Mouse (Mus musculus): Measurements from ENCODE around the gene Lrrc27. TPM values are rescaled to one million over a fixed set of nuclear protein-coding genes. Genes with fewer than 3 reads are reported as not detected.

Lrrc27 gene
- polyA plus RNA-seq, 1 experiment from 2014 or later, result 94.3 TPM

DNA sequence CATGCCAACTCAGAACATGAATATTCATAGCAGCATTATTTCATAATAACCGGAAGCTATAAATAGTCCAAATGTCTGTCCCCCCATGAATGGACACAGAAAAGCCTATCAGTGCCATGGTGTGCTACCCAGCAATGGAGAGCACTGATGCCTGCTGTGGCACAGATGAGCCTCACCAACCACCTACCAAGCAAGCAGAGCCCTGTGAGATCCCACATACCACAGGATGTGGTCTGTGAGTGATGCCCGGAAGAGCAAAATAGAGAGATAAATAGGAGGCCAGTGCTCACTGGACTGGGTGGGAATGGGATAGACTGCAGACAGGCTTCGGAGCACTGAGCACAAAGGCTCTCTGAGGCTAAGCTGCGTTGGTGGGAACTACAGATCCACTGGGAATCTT lies 15.8 kb upstream of the Lrrc27 start:
- 23% methylated on average over 4 of the region's 4 CpGs for WGBS (ENCODE audit: missing documents)
- no peak overlapping the region for H3K27ac ChIP-seq
- H3K4me3 ChIP-seq (ENCODE audit: inconsistent target), result no peak overlapping the region
- no peaks in the 10 kb centered on the region for H3K36me3 ChIP-seq (ENCODE audit: inconsistent target)
- no peaks in the 10 kb centered on the region for H3K79me2 ChIP-seq (ENCODE audit: inconsistent target)

DNA sequence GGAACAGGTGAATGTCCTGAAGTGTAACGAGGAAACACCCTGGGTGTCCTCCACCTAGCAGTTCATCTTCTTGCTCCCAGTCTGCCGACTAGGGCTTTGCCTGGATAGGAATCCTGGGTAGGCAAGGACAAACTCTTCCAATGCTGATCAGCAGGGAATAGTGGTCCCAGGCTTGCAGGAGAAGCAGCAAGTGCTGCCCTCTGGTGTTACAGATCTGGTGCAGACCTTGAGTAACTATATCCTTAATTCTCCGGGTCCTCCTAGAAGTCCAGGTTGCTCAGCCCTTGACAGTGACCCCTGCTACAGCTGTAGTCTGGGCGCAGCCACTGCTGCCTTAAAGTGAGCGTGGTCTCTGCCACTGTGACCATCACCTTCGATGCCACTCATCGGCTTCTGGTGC lies 12.7 kb upstream of the Lrrc27 start:
- no peak overlapping the region for H3K27ac ChIP-seq
- H3K36me3 ChIP-seq (ENCODE audit: inconsistent target), result no peaks in the 10 kb centered on the region
- WGBS (ENCODE audit: missing documents), result 34% methylated on average over 7 of the region's 7 CpGs
- H3K79me2 ChIP-seq (ENCODE audit: inconsistent target), result no peaks in the 10 kb centered on the region
- no peak overlapping the region for H3K4me3 ChIP-seq (ENCODE audit: inconsistent target)

DNA sequence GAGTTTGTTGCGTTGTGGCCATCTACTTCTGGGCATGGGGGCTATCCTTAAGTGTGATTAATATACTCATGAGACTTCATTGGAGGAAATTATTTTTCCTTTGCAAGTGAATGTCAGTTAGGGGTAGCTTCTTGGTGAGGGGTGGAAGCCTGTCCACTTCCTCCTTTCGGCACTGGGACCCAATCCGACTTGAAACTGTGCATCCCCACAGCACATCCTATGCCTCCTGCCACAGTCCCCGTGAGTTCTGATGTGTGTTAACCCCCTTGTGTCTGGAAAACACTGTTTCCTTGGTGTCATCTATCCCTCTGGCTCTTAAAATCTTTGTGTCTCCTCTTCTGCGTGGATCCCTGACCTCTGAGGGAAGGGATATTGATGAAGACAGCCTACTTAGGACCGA lies 11.6 kb upstream of the Lrrc27 start:
- WGBS (ENCODE audit: missing documents), result 30% methylated on average over 5 of the region's 6 CpGs
- no peaks in the 10 kb centered on the region for H3K79me2 ChIP-seq (ENCODE audit: inconsistent target)

DNA sequence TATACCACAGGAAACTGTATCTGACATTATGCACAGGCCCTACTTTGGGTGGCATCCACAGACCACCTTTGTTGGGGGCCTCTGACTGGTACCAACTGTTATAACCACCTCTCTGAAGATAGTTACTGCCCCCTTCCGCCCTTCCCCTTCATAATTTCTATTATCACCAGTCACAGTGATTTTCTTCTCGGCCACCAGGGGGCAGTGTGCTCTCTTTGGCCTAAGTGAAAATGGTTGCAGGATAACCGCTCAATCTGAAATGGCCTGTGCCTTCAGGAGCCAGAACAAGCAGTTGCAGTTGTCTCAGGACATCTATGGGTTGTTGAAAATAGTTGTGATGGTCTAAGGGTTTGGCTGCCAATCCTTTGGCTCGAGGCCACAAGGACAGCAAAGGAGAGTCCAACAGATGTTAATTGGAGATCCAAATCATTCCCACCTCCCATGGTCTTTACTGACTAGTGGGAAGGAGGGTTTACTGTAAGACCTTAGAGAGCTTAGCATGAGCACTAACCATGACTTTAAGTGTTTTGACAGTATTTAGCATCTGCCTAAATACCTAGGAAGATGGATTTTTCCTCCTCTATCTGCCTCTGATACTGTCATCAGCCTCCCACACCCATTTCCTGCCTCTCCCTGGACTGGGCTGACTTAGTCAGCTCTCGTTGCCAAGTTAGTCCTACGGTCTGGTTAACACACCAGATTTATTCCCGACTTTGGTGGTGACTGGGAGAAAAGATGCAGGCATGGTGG lies 4.6 kb upstream of the Lrrc27 start:
- no peaks in the 10 kb centered on the region for H3K79me2 ChIP-seq (ENCODE audit: inconsistent target)
- H3K36me3 ChIP-seq (ENCODE audit: inconsistent target), result no peaks in the 10 kb centered on the region
- H3K4me3 ChIP-seq (ENCODE audit: inconsistent target), result no peak overlapping the region
- WGBS (ENCODE audit: missing documents), result 14% methylated on average over 7 of the region's 7 CpGs
- H3K27ac ChIP-seq, result peak overlapping the region; percentile 18

More for the DNA sequence above, 11.6 kb upstream of the Lrrc27 start:
- Histone ChIP-seq H3K27ac (no peak overlapping the region), H3K4me3 (ENCODE audit: inconsistent target) (no peak overlapping the region), H3K36me3 (ENCODE audit: inconsistent target) (no peaks in the 10 kb centered on the region)

DNA sequence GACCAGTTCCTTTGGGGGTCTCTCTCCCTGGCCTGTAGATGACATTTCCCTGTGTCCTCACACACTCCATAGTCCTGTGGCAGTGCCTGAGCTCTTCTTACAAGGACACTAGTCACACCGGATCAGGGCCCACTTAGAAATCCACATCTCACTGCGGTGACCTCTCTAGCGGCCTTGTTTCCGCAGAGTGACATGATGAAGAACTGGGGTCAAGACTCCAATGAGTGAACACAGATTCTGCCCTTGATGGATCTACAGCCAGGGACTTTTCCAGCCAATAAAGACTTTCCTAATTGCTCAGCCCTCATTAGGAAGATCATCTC lies 4.1 kb upstream of the Lrrc27 start:
- peak overlapping the region; percentile 18 for H3K27ac ChIP-seq
- WGBS (ENCODE audit: missing documents), result 95% methylated on average over 4 of the region's 4 CpGs
- H3K79me2 ChIP-seq (ENCODE audit: inconsistent target), result no peaks in the 10 kb centered on the region
- no peaks in the 10 kb centered on the region for H3K36me3 ChIP-seq (ENCODE audit: inconsistent target)
- no peak overlapping the region for H3K4me3 ChIP-seq (ENCODE audit: inconsistent target)

DNA sequence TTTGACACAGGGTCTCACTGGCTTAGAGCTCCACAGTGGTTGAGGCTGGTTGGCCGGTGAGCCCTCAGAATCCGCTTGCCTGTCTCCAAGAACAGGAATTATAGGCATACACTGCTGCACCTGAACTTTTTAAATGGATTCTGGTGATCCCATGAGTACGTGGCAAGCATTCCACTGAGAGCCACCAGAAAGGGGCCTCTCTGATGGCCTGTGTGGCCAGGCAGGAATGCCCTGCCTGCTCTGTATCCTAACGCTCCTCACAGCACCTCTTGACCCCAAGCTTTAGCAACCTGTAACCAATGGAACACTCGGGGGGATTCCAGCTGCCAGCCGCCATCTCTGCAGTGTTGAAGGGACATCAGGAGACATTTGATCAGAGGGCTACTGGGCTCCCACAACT lies 1.0 kb upstream of the Lrrc27 start:
- peak overlapping the region; percentile 89 for H3K27ac ChIP-seq
- H3K79me2 ChIP-seq (ENCODE audit: inconsistent target), result no peaks in the 10 kb centered on the region
- H3K36me3 ChIP-seq (ENCODE audit: inconsistent target), result no peaks in the 10 kb centered on the region
- no peak overlapping the region for H3K4me3 ChIP-seq (ENCODE audit: inconsistent target)
- 97% methylated on average over 6 of the region's 6 CpGs for WGBS (ENCODE audit: missing documents)

DNA sequence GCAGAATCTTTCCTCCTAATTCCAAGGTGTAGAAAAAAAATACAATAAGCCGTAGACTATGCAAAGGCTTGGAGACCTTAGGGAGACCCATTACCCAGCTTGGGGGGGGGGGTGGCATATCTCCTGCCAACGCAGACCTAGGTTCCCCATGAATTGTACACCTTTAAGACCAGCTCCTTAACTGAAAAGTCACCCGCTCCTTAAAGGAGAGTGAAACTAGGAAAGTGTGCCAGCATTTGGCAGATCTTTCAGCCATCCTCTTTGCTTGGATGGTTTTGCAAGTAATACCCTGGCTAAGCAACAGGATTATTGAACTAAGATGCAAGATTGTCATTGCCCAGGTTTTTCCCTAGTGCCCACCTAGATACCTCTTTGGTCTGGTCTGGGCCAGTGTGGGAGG lies 963 bp downstream of the Lrrc27 start:
- WGBS (ENCODE audit: missing documents), result 63% methylated on average over 3 of the region's 3 CpGs
- Histone ChIP-seq H3K79me2 (ENCODE audit: inconsistent target) (no peaks in the 10 kb centered on the region), H3K27ac (peak overlapping the region; percentile 57), H3K4me3 (ENCODE audit: inconsistent target) (peak overlapping the region; percentile 33), H3K36me3 (ENCODE audit: inconsistent target) (no peaks in the 10 kb centered on the region)

DNA sequence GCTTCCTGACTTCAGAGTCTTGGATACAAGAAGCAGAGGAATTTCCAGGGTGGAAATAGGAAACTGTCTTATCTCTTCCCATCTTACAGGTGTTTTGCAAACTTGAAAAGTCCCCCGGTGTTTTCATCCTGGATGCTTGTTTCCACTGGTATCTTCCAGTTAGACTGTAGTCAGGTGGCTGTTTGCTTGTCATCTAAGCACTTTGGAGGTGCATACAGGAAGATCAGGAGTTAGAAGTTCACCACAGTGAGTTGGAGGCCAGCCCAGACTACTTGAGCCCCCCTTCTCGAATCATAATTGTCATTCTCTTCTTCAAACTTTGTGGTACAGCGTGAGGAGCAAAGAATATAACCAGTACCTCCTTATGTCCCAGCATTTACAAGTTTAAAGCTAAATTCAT lies 1.4 kb downstream of the Lrrc27 start:
- WGBS (ENCODE audit: missing documents), result 54% methylated on average over 3 of the region's 3 CpGs
- Histone ChIP-seq H3K36me3 (ENCODE audit: inconsistent target) (no peaks in the 10 kb centered on the region), H3K79me2 (ENCODE audit: inconsistent target) (no peaks in the 10 kb centered on the region), H3K4me3 (ENCODE audit: inconsistent target) (no peak overlapping the region), H3K27ac (no peak overlapping the region)

DNA sequence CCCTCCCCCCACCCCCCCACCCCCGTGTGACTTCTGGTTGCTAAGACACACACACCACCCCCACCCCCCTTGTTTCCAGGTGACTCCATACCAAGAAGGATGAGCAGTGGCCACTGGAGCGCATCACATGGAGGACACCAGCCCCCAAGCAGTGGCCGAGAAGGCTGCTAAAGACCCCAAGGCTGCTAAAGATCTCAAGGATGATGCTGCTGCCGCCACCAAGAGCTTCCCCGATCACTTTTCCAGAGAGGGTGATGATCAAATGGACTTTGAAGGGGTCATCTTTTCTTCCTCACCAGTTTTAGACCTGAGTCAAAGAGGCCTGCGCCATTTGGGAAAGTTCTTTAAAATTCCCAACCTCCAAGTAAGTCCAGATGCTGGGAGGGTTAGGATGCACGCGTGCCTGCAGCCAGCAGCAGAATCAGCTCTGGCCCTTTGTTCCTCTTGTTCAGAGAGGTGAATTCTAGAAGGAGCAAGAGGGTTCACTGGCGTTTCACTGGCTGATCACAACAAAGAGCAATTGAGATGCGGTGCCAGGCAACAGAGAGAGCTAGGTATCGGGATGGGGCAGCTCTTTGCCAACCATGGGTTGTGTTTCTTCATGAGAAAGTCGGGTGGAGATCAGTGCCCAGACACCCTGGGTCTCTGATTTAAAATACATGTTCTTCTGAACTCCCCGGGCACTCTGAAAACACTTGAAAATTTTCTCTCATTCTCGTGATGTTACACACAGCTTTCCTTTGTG lies 2.0 kb downstream of the Lrrc27 start:
- WGBS (ENCODE audit: missing documents), result 93% methylated on average over 13 of the region's 14 CpGs
- H3K79me2 ChIP-seq (ENCODE audit: inconsistent target), result no peaks in the 10 kb centered on the region
- no peaks in the 10 kb centered on the region for H3K36me3 ChIP-seq (ENCODE audit: inconsistent target)
- no peak overlapping the region for H3K4me3 ChIP-seq (ENCODE audit: inconsistent target)
- H3K27ac ChIP-seq, result no peak overlapping the region

DNA sequence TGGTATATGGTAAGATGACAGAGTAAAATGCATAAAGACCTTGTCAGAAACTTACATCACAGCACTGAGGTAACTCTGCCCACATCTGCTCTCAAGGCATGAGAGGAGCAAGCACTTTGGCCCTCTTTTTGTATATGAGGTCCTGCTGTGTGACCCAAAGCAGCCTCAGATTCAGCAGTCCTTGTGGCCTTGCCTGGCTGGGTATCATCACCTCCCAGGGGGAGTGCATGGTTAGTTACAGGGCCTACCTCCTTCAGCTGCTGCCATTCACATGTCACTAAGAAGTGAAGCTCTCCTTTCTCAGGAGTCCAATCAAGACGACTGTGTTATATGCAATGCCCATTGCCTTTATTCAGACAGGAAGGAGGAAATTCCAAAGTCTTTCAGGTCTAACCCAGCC lies 2.7 kb downstream of the Lrrc27 start:
- Histone ChIP-seq H3K36me3 (ENCODE audit: inconsistent target) (no peaks in the 10 kb centered on the region), H3K79me2 (ENCODE audit: inconsistent target) (no peaks in the 10 kb centered on the region), H3K4me3 (ENCODE audit: inconsistent target) (no peak overlapping the region), H3K27ac (no peak overlapping the region)
- 88% methylated on average over 1 of the region's 1 CpGs for WGBS (ENCODE audit: missing documents)

DNA sequence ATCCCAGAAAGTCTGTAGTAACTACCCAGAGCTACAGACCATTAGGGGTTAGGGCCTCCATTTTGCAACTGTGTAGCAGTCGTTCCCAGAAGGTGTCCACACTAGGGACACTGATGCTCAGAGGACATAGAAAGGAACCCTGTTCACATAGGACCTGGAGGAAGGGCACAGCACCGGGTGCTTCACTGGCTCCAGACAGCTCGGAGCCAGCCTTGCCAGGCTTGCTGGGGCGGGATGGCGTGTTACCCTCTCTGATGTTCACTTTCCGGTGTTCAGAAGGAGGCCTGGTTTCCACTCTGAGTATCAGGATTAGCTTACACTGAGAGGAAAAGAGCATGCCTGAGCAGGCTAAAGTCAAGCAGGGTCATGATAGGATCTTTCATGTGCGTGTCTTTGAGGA lies 3.2 kb downstream of the Lrrc27 start:
- Histone ChIP-seq H3K27ac (no peak overlapping the region), H3K4me3 (ENCODE audit: inconsistent target) (no peak overlapping the region), H3K79me2 (ENCODE audit: inconsistent target) (no peaks in the 10 kb centered on the region), H3K36me3 (ENCODE audit: inconsistent target) (no peaks in the 10 kb centered on the region)
- 94% methylated on average over 6 of the region's 7 CpGs for WGBS (ENCODE audit: missing documents)

DNA sequence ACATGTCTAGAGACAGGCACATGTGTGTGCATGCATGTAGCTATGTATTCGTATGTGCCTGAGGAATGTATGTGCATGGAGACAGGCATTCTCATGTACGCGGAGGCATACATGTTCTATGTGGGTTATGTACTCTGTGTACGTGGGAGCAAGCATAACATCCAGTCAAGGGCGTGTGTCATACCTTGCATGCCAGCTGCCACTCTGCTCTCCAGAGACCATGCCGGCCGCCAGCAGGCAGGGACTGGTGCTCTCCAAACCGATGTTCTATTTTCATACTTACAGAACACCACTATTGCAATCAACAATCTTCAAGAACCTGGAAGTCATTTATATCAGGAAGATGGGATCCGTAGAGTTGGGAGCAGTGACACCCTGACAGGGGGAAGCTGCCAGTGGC lies 3.7 kb downstream of the Lrrc27 start:
- Histone ChIP-seq H3K36me3 (ENCODE audit: inconsistent target) (no peaks in the 10 kb centered on the region), H3K27ac (no peak overlapping the region), H3K79me2 (ENCODE audit: inconsistent target) (no peaks in the 10 kb centered on the region), H3K4me3 (ENCODE audit: inconsistent target) (no peak overlapping the region)
- WGBS (ENCODE audit: missing documents), result 98% methylated on average over 9 of the region's 9 CpGs

DNA sequence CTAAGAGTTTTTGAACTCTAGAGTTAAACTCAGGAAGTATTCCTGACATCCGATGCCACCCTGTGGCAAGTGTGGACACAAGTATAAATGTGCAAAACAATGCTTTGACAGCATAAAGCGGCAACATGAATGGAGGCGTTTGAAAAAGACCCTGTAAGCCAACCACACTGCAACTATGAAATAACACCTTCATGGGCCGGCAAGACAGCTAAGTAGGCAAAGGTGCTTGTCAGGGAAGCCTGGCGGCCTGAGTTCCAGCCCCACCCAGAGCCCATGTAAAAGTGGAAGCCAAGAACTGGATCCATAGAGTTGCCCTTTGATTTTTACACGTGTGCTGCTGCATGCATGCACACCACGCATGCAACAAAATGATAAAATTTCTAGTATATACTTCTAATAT lies 4.3 kb downstream of the Lrrc27 start:
- H3K27ac ChIP-seq, result no peak overlapping the region
- 92% methylated on average over 7 of the region's 7 CpGs for WGBS (ENCODE audit: missing documents)

DNA sequence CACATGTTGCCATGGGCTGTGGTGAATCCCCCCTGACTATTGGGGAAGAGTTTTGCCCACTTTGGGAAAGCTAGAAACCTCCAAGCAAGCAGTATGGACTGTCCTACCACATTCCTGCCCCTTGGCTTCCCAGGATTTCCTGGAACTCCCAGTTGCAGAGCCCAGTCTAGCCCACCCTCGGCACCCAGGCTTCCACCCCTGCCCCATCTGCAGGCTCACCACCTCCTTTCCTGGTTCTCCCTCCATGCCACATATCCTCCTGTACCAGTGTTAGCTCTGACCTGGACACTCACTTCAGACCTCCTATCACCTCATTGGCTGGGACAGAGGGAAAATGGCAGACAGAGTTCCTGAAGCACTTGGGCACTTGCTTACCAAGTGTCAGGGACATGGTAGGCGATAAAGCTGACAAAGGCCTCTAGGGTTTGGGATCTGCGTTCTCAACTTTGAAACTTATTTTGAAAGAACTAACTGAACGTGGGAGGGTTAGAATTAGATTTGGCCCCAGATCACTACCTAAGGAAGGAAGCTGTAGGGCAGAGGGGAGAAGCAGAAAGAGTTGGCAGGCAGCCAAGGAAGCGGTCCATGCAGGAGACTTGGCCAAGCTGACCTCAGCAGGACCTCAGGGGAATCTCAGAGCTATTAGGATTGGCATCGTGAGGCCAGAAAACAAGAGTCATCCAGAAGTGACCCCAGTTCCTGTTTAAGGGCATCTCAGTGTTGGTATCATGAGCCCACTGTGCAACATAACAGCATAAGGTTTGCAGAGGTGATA lies 6.0 kb downstream of the Lrrc27 start:
- no peaks in the 10 kb centered on the region for H3K36me3 ChIP-seq (ENCODE audit: inconsistent target)
- H3K27ac ChIP-seq, result peak overlapping the region; percentile 95
- no peaks in the 10 kb centered on the region for H3K79me2 ChIP-seq (ENCODE audit: inconsistent target)
- H3K4me3 ChIP-seq (ENCODE audit: inconsistent target), result no peak overlapping the region
- 26% methylated on average over 6 of the region's 6 CpGs for WGBS (ENCODE audit: missing documents)

More for the DNA sequence above, 4.3 kb downstream of the Lrrc27 start:
- no peaks in the 10 kb centered on the region for H3K36me3 ChIP-seq (ENCODE audit: inconsistent target)
- no peaks in the 10 kb centered on the region for H3K79me2 ChIP-seq (ENCODE audit: inconsistent target)
- no peak overlapping the region for H3K4me3 ChIP-seq (ENCODE audit: inconsistent target)

DNA sequence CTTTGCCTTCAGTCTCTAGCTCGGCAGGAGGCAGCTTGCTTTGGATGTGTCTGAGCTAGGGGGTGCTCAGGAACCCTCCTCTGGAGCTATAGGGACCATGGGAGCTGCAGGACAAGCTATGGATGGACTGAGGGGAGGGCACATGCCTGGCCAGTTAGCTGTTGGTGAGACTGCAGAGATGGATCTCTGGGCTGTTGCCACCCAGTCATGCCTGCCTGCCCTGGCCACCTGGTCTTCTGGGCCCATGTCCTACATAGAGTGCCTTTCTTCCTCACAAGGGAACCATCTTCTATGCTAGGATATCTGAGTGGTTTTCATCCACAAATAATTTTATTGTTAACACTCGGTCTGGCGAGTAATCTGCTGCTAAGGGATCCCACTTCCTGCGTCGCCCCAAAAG lies 6.7 kb downstream of the Lrrc27 start:
- WGBS (ENCODE audit: missing documents), result 90% methylated on average over 5 of the region's 5 CpGs

More for the DNA sequence above, 6.7 kb downstream of the Lrrc27 start:
- H3K79me2 ChIP-seq (ENCODE audit: inconsistent target), result no peaks in the 10 kb centered on the region
- H3K27ac ChIP-seq, result peak overlapping the region; percentile 95
- H3K4me3 ChIP-seq (ENCODE audit: inconsistent target), result no peak overlapping the region
- H3K36me3 ChIP-seq (ENCODE audit: inconsistent target), result no peaks in the 10 kb centered on the region

Data from macrophage (primary cell).